Mouse (Mus musculus) layer of hippocampus, postnatal 36 days (tissue): ENCODE data around the gene Slc26a9. TPM values are rescaled to one million over a fixed set of nuclear protein-coding genes. Genes with fewer than 3 reads are reported as not detected.
"Not testable (repeated sequence)": the region's sequence is repeated elsewhere in the genome, so short reads cannot be mapped to it uniquely, and the experiment has no call there.

Experiments
- DNase-seq, 2 experiments: peaks; one replicate each; pipeline ENCODE4 v3.0.0; 2022
- total RNA-seq, 2 experiments: library from RNA; stranded (reverse); gene quantifications; 2 replicates each; pipeline ENCODE4 v1.2.3; 2021

Slc26a9 gene
- total RNA-seq, 2 experiments from 2014 or later: 0.12 to 0.15 TPM

GRCm38 (mm10) chr1:131770656-131771055, 26.8 kb downstream of the Slc26a9 start:
- DNase-seq: peak; percentile 77 to 80

- no peak for DNase-seq
These were observed 27.6 kb downstream of the Slc26a9 start for GRCm38 (mm10) chr1:131771440-131771839.

GRCm38 (mm10) chr1:131794591-131794990, 50.8 kb downstream of the Slc26a9 start:
- DNase-seq: no peak

GRCm38 (mm10) chr1:131795171-131795570, 51.3 kb downstream of the Slc26a9 start:
- no peak for DNase-seq

GRCm38 (mm10) chr1:131797202-131797909, 53.5 kb downstream of the Slc26a9 start, which contains the start of gene Pm20d1:
Gene Pm20d1, plus strand, starts transcription at chr1:131797381.
- DNase-seq: peak in 1 of 2 experiments; percentile 9

- no peak for DNase-seq
These were observed 56.2 kb downstream of the Slc26a9 start for GRCm38 (mm10) chr1:131800001-131800400.

GRCm38 (mm10) chr1:131801071-131801470, 57.2 kb downstream of the Slc26a9 start:
- no peak for DNase-seq

GRCm38 (mm10) chr1:131802652-131803051, 58.8 kb downstream of the Slc26a9 start:
- DNase-seq: peak in 1 of 2 experiments; percentile 18

- DNase-seq: no peak
These were observed 60.3 kb downstream of the Slc26a9 start for GRCm38 (mm10) chr1:131804166-131804565.

- no peak for DNase-seq
These were observed 65.2 kb downstream of the Slc26a9 start for GRCm38 (mm10) chr1:131808986-131809385.

- DNase-seq: no peak
These were observed 65.8 kb downstream of the Slc26a9 start for GRCm38 (mm10) chr1:131809651-131810050.

GRCm38 (mm10) chr1:131811393-131811792, 67.6 kb downstream of the Slc26a9 start:
- no peak for DNase-seq

- no peak for DNase-seq
These were observed 68.2 kb downstream of the Slc26a9 start for GRCm38 (mm10) chr1:131812006-131812405.

GRCm38 (mm10) chr1:131812631-131813295, 68.9 kb downstream of the Slc26a9 start:
- no peak for DNase-seq

GRCm38 (mm10) chr1:131813731-131814130, 69.9 kb downstream of the Slc26a9 start:
- no peak for DNase-seq

GRCm38 (mm10) chr1:131814191-131814590, 70.4 kb downstream of the Slc26a9 start:
- DNase-seq: no peak

- no peak for DNase-seq
These were observed 73.1 kb downstream of the Slc26a9 start for GRCm38 (mm10) chr1:131816886-131817285.

GRCm38 (mm10) chr1:131820353-131820752, 76.5 kb downstream of the Slc26a9 start:
- DNase-seq: not testable (repeated sequence)

- no peak for DNase-seq
These were observed 77.1 kb downstream of the Slc26a9 start for GRCm38 (mm10) chr1:131820887-131821328.
